Mouse (Mus musculus) heart, adult 2 months (tissue): ENCODE results near the gene Fbxo40.
A peak's percentile ranks its signal among the peaks of the same experiment; 100 is the strongest.

Experiments
- CTCF ChIP-seq: fragments of 200-600 bp; IDR thresholded peaks from 2 replicates; pipeline ENCODE4 v1.8.1; 2022; ENCODE audit warnings: antibody characterized with exemption, mild to moderate bottlenecking, moderate library complexity
- EP300 ChIP-seq: fragments of 200-500 bp; IDR thresholded peaks from 2 replicates; pipeline ENCODE4 v1.6.1; 2011; ENCODE audit warnings: low read depth, low read length, control low read depth; ENCODE audit not compliant: insufficient read depth
- POLR2A ChIP-seq: fragments of 200-500 bp; IDR thresholded peaks from 2 replicates; pipeline ENCODE4 v1.6.1; 2011; ENCODE audit warnings: mild to moderate bottlenecking, low read depth, low read length, control low read depth; ENCODE audit not compliant: insufficient read depth

- TF ChIP-seq CTCF (peak; percentile 29), POLR2A (peak; percentile 46; the same call in 1 of the 2 replicates), EP300 (0 out of 2 replicates have a peak, but pooled peaks have one; percentile 12)
Measured at GRCm38 (mm10) chr16:36934841-36935620, 55.2 kb downstream of the Fbxo40 start, which contains the start of gene Hcls1.
